Mouse (Mus musculus): ENCODE results near the gene Gm45337. TPM values are rescaled to one million over a fixed set of nuclear protein-coding genes. Genes with fewer than 3 reads are reported as not detected.
"Not testable (repeated sequence)": the region's sequence is repeated elsewhere in the genome, so short reads cannot be mapped to it uniquely, and the experiment has no call there.

Gm45337 gene
- polyA plus RNA-seq, 1 experiment from 2014 or later: not detected

- ATAC-seq (ENCODE audit: low FRiP score, low read depth): no peak
- Histone ChIP-seq H3K9me3 (no peaks in the 10 kb centered on the region), H3K36me3 (no peaks in the 10 kb centered on the region), H3K4me3 (no peak overlapping the region), H3K27me3 (peaks cover 4% of the 10 kb centered on the region; the same call in 1 of the 2 replicates), H3K4me1 (no peaks in the 10 kb centered on the region), H3K4me2 (replicated peaks) (no peak overlapping the region), H3K27ac (no peak overlapping the region), H3K9ac (no peak overlapping the region)
- WGBS: 3% methylated on average over 1 of the region's 1 CpGs
Observed at GRCm38 (mm10) chr7:142146033-142146432, 1.6 kb upstream of the Gm45337 start.

DNA sequence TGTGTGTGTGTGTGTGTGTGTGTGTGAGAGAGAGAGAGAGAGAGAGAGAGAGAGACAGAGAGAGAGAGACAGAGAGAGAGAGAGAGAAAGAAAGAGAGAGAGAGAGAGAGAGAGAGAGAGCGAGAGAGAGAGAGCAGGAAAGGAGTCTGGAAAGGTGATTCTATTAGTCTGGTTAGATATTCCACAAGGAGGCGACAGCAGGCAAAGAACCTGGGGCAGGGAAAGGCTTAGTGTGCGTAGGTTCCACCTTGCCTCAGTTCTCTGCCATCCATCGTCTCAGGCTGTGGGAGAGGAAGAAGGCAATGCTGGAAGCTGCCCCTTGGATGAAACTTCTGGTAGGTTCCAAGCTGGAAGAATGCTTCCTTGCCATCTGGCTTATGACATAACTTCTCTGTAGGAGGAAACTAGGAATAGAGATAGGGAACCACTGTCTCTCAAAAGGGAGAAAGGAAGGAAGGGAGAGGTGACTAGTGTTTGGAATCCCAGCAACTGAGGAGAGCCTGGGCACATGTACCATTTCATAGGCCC is 1.1 kb upstream of the Gm45337 start:
- H3K36me3 ChIP-seq: no peaks in the 10 kb centered on the region
- H3K9ac ChIP-seq: no peak overlapping the region
- peaks cover 4% of the 10 kb centered on the region; the same call in 1 of the 2 replicates for H3K27me3 ChIP-seq
- WGBS: 45% methylated on average over 4 of the region's 4 CpGs
- H3K4me1 ChIP-seq: no peaks in the 10 kb centered on the region
- no peak overlapping the region for H3K27ac ChIP-seq
- H3K9me3 ChIP-seq: no peaks in the 10 kb centered on the region
- no peak for ATAC-seq (ENCODE audit: low FRiP score, low read depth)
- no peak overlapping the region for H3K4me3 ChIP-seq
- no peak overlapping the region for H3K4me2 ChIP-seq (replicated peaks)

DNA sequence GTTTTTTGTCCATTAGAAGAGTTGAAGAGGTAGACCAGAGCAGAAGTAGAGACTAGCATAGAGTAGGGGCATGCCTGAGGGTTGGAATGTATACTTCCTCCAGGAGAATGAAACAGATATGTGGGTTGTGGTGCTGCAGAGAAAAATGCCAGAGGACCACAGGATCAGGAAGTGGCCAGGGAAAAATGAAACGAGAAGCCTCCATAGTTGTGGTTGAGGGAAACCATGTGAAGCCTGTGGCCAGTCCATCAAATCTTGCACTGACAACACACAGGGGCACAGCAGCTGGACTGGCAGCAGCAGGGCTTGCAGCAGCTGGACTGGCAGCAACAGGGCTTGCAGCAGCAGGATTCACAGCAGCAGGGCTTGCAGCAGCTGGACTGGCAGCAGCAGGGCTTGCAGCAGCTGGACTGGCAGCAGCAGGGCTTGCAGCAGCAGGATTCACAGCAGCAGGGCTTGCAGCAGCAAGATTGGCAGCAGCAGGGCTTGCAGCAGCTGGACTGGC is 849 bp downstream of the Gm45337 start:
- H3K27me3 ChIP-seq: not testable (repeated sequence)
- WGBS: 23% methylated on average over 1 of the region's 1 CpGs

DNA sequence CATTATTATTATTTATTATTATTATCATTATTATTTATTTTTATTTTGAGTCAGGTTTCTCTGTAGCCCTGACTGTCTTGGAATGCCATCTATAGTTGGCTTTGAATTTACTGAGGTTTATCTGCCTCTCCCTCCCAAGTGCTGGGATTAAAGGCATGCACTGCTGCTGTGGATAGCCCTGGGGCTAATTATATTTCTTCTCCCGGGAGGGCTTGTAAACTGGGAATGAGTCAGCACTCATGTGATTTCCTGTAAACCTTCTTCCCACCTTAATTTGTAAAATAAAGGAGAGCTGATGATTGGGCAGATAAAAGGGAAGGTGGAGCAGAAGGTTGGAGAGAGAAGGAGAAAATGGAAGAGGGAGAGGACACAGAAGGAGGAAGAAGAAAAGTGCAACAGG is 3.7 kb downstream of the Gm45337 start:
- H3K4me2 ChIP-seq (replicated peaks): no peak overlapping the region
- H3K27ac ChIP-seq: no peak overlapping the region
- H3K9me3 ChIP-seq: no peaks in the 10 kb centered on the region
- H3K36me3 ChIP-seq: no peaks in the 10 kb centered on the region
- no peak overlapping the region for H3K9ac ChIP-seq
- WGBS: 0% methylated on average over 1 of the region's 1 CpGs
- peaks cover 4% of the 10 kb centered on the region; the same call in 1 of the 2 replicates for H3K27me3 ChIP-seq
- ATAC-seq (ENCODE audit: low FRiP score, low read depth): no peak
- H3K4me1 ChIP-seq: no peaks in the 10 kb centered on the region
- no peak overlapping the region for H3K4me3 ChIP-seq

More for the DNA sequence above, 849 bp downstream of the Gm45337 start:
- not testable (repeated sequence) for H3K27ac ChIP-seq; H3K4me2 ChIP-seq (replicated peaks); H3K9me3 ChIP-seq; H3K36me3 ChIP-seq; H3K4me3 ChIP-seq; H3K4me1 ChIP-seq; H3K9ac ChIP-seq; ATAC-seq (ENCODE audit: low FRiP score, low read depth)

- not testable (repeated sequence) for H3K4me3 ChIP-seq; H3K4me2 ChIP-seq (replicated peaks); H3K27me3 ChIP-seq; H3K9me3 ChIP-seq; H3K27ac ChIP-seq; ATAC-seq (ENCODE audit: low FRiP score, low read depth); H3K4me1 ChIP-seq; H3K9ac ChIP-seq; H3K36me3 ChIP-seq
- WGBS: 30% methylated on average over 2 of the region's 2 CpGs
Observed at GRCm38 (mm10) chr7:142135934-142136333, 8.5 kb downstream of the Gm45337 start, which contains the start of gene Gm39115. Gm39115 (minus strand) TSS chr7:142136034.

DNA sequence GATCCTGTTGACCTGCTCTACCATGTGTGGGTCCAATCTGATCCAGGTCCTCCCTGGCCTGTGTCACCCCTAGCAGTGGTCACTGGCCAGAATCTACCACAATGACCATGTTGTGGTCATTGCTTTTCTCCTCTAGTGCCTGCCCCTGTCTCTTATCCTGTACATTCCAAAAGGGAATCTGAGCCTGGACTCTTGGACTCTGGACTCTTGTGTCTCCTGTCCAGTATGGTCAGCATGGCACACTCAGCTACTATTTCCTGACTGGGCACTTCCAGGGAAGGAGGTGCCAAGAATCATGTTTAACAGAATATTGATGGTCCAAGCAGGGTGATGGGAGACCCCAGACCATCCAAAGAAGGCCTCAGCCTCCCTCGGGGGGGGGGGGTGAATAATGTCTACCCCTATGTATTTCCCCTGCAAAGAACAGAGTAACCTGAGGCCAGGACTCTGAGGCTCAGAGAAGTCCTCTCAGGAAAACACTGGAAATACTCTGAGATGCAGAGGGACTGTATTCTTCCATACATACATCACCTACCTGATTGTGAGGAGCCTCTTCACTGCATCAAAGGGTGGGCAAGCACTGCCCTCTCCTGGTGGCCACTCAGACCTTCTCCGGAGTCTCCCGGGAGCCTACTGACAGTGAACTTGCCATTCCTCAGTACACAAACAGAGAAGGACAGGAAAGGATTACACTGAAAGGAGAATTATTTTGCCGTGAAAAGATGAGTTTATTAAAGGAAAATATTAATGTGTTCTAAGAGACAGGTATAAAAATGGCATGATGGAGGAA is 10.0 kb downstream of the Gm45337 start:
- H3K27ac ChIP-seq: no peak overlapping the region
- H3K9ac ChIP-seq: no peak overlapping the region
- no peak overlapping the region for H3K4me3 ChIP-seq
- WGBS: 62% methylated on average over 4 of the region's 4 CpGs
- H3K4me2 ChIP-seq (replicated peaks): no peak overlapping the region
- H3K36me3 ChIP-seq: no peaks in the 10 kb centered on the region
- H3K27me3 ChIP-seq: no peaks in the 10 kb centered on the region
- H3K9me3 ChIP-seq: no peaks in the 10 kb centered on the region
- ATAC-seq (ENCODE audit: low FRiP score, low read depth): no peak
- no peaks in the 10 kb centered on the region for H3K4me1 ChIP-seq

DNA sequence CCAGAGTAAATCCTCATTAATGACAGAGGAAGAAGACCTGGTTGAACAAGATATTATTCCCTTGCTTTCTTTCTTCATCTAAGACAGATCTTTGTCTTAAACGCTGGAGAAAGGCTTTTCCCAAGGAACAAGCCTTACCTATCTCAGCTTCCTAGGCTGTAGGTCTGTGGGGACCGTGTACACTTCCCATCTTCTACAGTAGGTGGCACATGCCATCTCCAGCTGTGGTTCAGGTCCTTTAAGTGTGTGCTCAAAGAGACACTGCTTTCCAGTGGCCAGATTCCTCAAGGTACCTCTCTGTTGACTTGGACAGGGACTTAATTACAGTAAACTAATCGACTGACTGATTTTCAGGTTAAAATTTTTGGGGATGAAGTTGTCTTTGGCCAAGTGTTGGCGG is 15.6 kb downstream of the Gm45337 start:
- Histone ChIP-seq H3K27ac (no peak overlapping the region), H3K36me3 (no peaks in the 10 kb centered on the region), H3K9me3 (no peaks in the 10 kb centered on the region), H3K9ac (no peak overlapping the region), H3K4me1 (no peaks in the 10 kb centered on the region), H3K4me2 (replicated peaks) (no peak overlapping the region), H3K27me3 (no peaks in the 10 kb centered on the region), H3K4me3 (no peak overlapping the region)
- ATAC-seq (ENCODE audit: low FRiP score, low read depth): no peak
- 62% methylated on average over 4 of the region's 4 CpGs for WGBS

- H3K4me2 ChIP-seq (replicated peaks): not testable (repeated sequence)
Observed at GRCm38 (mm10) chr7:142120629-142121028, 23.8 kb downstream of the Gm45337 start, which contains the start of gene Gm45618. Gm45618 (minus strand) TSS chr7:142120729.

GRCm38 (mm10) chr7:142119632-142120031 is 24.8 kb downstream of the Gm45337 start:
- H3K36me3 ChIP-seq: no peaks in the 10 kb centered on the region
- no peak overlapping the region for H3K4me3 ChIP-seq
- no peaks in the 10 kb centered on the region for H3K9me3 ChIP-seq
- H3K9ac ChIP-seq: no peak overlapping the region
- WGBS: 20% methylated on average over 5 of the region's 5 CpGs
- no peak overlapping the region for H3K4me2 ChIP-seq (replicated peaks)
- H3K27me3 ChIP-seq: 0 out of 2 replicates have a peak, but pooled peaks cover 2% of the 10 kb centered on the region
- H3K4me1 ChIP-seq: no peaks in the 10 kb centered on the region
- no peak for ATAC-seq (ENCODE audit: low FRiP score, low read depth)
- H3K27ac ChIP-seq: no peak overlapping the region

More at GRCm38 (mm10) chr7:142120629-142121028, 23.8 kb downstream of the Gm45337 start, which contains the start of gene Gm45618:
- H3K4me3 ChIP-seq; ATAC-seq (ENCODE audit: low FRiP score, low read depth); H3K27ac ChIP-seq; H3K27me3 ChIP-seq; H3K4me1 ChIP-seq; H3K9ac ChIP-seq; H3K36me3 ChIP-seq; H3K9me3 ChIP-seq: not testable (repeated sequence)
- WGBS: 75% methylated on average over 1 of the region's 1 CpGs

- 62% methylated on average over 5 of the region's 5 CpGs for WGBS
- Histone ChIP-seq H3K27me3 (peaks cover 4% of the 10 kb centered on the region; the same call in 1 of the 2 replicates), H3K36me3 (no peaks in the 10 kb centered on the region), H3K9ac (no peak overlapping the region), H3K4me2 (replicated peaks) (no peak overlapping the region), H3K4me1 (no peaks in the 10 kb centered on the region), H3K9me3 (no peaks in the 10 kb centered on the region), H3K27ac (no peak overlapping the region), H3K4me3 (no peak overlapping the region)
- ATAC-seq (ENCODE audit: low FRiP score, low read depth): no peak
Observed at GRCm38 (mm10) chr7:142104747-142105146, 39.7 kb downstream of the Gm45337 start.

DNA sequence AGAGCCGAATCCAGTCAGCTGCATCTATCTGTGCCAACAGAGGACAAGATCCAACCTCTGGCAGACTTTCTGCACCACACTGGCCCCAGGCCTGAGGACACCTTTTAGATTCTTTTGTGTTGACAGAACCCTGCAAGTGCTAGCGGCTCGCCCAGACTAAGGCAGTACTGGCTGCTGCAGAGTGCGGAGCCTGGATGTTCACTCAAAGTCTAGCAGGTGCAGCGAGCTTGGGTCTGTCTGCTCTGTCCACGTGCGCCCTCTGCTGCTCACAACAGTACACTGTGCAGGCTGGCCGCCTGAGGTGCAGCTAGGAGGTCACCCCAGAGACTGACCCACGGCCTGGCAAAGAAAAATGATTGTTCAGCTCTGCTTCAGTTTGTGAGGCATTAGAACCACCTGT is 46.6 kb downstream of the Gm45337 start:
- Histone ChIP-seq H3K9ac (no peak overlapping the region), H3K4me2 (replicated peaks) (no peak overlapping the region), H3K9me3 (no peaks in the 10 kb centered on the region), H3K27me3 (peaks cover 72% of the 10 kb centered on the region), H3K27ac (no peak overlapping the region), H3K36me3 (no peaks in the 10 kb centered on the region), H3K4me1 (peaks cover 14% of the 10 kb centered on the region), H3K4me3 (no peak overlapping the region)
- 0 out of 2 replicates have a peak, but pooled peaks have one; percentile 34 for ATAC-seq (ENCODE audit: low FRiP score, low read depth)
- 12% methylated on average over 9 of the region's 9 CpGs for WGBS

- no peak overlapping the region for H3K9ac ChIP-seq
- peaks cover 83% of the 10 kb centered on the region for H3K27me3 ChIP-seq
- H3K4me2 ChIP-seq (replicated peaks): no peak overlapping the region
- H3K36me3 ChIP-seq: no peaks in the 10 kb centered on the region
- no peak for ATAC-seq (ENCODE audit: low FRiP score, low read depth)
- WGBS: 66% methylated on average over 4 of the region's 4 CpGs
- H3K27ac ChIP-seq: no peak overlapping the region
- H3K9me3 ChIP-seq: no peaks in the 10 kb centered on the region
- H3K4me3 ChIP-seq: no peak overlapping the region
- H3K4me1 ChIP-seq: peaks cover 18% of the 10 kb centered on the region
Observed at GRCm38 (mm10) chr7:142096701-142097100, 47.7 kb downstream of the Gm45337 start.
